Mouse (Mus musculus) induced T-regulatory cell, adult 2 months (primary cell): ENCODE measurements around the gene Cfap70.
A peak's percentile ranks its signal among the peaks of the same experiment; 100 is the strongest.

Experiments
- DNase-seq: peaks from one replicate; pipeline ENCODE4 v3.0.0-alpha.2; 2012; ENCODE audit warnings: low read depth

The Cfap70 gene

DNA sequence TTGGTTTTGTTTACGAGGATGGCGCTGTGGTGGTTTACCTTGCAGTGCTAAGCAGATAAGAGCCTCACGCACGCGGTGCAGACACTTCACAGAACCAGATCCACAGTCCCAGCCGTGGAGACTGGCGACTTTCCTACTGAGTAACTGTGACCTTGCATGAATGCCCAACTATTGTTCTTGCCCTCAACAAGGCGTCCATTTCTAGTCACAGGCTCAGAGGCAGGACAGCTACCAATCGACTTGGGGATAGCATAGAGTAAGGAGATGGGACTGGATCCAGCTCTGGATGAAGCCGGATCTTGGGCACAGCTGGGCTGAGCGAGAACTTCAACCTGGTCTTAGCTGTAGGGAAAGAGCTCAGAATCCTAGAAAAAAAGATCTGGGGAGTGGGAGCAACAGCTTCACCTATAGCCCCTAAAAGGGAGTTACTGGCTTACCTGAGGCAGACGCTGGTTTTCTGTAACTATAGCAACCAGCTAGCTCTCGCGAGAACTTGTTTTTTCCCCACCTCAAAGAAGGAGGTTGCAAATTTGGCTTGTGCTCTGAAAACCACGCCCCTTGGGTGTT, at the start of gene Cfap70:
Cfap70 (minus strand) TSS at position 462 of the 567 bp plus-strand sequence.
- DNase-seq = peak; percentile 73

DNA sequence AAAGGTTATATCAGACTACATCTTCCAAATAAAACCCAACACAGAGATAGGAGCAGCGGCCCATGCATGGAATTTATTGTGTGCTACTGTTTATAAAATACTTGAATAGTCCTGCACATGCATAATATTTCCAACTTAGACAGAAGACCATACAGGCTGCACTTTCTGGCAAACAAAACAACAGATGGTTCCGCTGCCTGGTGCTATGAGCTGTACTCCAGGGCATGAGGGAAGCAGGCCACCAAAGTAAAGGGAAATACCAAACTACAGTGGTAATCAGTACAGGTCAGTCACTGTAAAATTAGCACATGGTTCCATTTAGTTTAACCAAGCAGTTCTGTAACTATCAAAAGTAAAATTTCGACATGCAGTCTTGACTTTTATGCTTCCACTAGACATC, 48.0 kb upstream of the Cfap70 start:
- no peak for DNase-seq

DNA sequence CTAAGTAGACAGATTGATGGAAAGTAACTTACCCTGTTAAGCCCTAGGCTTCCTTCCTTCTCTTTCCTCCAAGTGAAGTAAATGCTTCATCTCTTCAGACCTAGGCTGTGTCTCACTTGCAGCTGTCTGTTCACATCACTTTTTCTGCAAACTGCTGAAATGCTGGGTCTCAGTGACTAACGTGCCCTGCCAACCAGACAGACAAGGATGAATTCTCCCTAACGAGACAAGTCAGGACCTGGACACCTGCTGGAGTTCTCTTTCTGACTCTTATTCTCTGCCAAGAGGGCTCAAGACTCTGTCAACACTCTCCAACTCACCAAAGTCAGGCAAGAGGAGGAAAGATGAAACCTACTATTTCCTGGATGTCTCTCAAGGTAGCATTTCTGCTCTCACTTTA, 44.6 kb upstream of the Cfap70 start, which contains the start of gene Mss51:
Mss51 (minus strand) TSS at position 299 of the 400 bp plus-strand sequence.
- DNase-seq = no peak

- no peak for DNase-seq
Observed at GRCm38 (mm10) chr14:20486031-20486430, 34.0 kb upstream of the Cfap70 start.

- no peak for DNase-seq
Observed at GRCm38 (mm10) chr14:20482051-20482751, 30.2 kb upstream of the Cfap70 start.

GRCm38 (mm10) chr14:20481211-20481610, 29.2 kb upstream of the Cfap70 start:
- DNase-seq = peak; percentile 47

- no peak for DNase-seq
Observed at GRCm38 (mm10) chr14:20480195-20480579, 28.2 kb upstream of the Cfap70 start.

DNA sequence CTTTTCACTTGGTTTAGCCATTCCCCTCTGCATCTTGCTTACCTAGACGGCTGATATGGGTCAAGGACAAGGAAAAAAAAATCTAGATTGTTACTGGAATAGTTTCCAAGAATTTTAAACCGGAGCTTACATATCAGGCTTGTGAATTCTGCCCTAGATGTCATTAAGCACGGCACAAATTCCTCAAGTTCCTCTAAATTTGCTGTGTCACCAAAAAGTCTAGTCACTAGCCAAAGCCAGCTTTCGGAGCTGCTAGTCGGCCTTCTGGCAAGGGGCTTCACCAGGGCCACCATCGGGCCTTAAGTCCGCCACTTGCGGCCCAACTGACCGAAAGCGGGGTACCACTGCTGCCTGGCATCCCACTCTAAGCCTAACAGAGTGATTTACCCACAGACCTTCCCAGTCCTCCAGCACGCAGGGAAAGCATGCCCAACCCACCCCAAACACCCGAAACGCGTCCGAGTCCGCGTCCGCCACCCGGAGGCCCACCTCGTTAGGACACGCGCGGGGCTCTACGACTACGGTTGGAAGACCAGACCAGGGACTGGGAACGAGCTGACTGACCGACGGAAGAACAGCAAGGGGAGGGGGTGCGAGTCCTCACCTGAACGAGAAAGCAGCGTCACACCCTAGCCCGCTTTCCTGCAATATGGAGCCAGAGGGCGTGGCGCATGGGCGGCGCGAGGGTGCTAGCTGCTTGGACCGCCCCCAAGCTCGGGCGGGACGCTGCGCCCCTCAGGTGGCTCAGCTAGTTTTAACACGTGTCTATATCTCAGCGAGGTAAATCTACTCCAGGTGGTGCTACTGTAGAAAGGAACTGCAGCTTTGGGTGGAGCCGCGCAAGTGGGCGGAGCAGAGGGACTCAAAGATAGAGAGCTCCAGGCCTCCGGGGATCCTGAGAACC, 27.5 kb upstream of the Cfap70 start, which contains the start of gene Anxa7:
Anxa7 (minus strand) TSS at position 843 of the 904 bp plus-strand sequence.
- DNase-seq = peak; percentile 88

- peak; percentile 65 for DNase-seq
Observed at GRCm38 (mm10) chr14:20478801-20479200, 26.8 kb upstream of the Cfap70 start.

DNA sequence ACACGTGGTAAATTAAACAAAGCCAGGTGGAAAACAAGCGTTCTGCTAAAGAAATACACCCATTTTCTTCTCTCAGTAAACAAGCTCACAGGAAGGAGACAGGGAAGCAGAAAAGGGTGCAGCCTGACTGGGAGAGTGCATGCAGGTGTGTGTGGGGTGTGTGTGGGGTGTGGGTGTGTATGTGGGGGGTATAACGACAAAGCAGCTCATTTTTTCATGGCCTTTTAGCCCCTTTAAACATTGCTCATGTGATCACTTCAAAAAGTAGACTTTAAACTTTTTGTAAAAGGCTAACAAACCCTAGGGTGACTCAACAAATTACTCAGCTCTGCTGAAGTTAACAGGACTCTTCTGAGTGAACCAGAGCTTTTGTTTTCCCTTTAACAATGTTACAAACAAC, 26.4 kb upstream of the Cfap70 start:
- DNase-seq = no peak

- no peak for DNase-seq
Observed at GRCm38 (mm10) chr14:20477261-20478025, 25.4 kb upstream of the Cfap70 start.

GRCm38 (mm10) chr14:20460216-20460615, 8.2 kb upstream of the Cfap70 start:
- no peak for DNase-seq

DNA sequence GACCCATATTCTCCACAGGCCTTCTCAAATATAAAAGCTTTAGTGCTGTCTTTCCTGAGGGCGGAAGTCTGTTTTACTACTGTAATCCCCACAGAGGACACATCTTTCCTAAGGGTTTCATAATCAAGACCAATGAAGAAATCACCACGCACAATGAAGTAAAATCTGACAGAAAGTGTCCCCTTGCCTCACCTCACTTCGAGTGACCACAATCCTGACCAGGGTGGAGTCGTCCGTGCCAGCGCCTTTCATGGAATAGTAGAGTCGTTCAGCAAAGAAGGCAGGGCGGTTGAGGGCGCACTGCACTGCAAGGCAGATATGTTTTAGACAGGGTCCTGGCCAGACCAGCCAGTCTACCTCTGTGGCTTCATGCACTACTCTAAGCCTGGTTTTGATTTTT, 6.4 kb upstream of the Cfap70 start:
- DNase-seq = no peak

- no peak for DNase-seq
Observed at GRCm38 (mm10) chr14:20452929-20453328, 903 bp upstream of the Cfap70 start.

- peak; percentile 8 for DNase-seq
Observed at GRCm38 (mm10) chr14:20451302-20451701, 724 bp downstream of the Cfap70 start.

- DNase-seq = no peak
Observed at GRCm38 (mm10) chr14:20447209-20447608, 4.8 kb downstream of the Cfap70 start.

DNA sequence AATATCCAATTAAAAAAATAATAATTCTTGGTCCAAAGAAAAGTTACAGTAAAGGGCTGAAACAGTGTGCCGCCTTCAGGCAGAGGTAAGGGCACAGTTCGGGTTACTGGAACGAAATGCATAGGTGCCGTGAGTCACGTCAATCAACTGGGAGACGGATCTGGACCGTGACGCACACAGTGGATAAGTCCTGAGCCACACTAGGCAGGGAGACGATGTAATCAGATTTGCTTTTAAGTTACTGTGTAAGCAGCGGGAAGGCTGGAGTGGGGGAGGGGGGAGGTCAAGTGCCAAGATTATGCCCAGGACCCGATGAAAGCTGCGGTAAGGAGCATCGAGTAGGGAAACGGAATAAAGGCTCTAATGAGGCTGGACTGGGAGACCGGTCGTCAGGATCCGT, 9.8 kb downstream of the Cfap70 start:
- no peak for DNase-seq

DNA sequence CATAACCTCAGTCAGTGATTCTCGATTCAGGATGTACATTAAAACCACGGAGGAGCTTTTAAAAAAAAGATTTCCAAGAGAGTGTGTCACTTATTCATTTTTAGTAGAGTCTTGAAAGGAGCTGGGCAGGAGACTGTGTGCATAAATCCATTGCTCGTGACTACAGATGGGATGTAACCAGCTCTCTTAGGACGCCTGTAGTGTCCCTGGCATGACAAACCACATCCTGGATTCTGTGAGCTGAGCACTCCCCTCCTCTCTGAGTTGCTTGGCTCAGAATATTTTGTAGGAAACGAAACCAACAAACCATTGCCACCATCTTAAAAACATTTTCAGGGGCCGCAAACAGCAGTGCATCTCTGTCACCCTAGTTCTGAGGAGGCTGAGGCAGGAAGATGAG, 15.1 kb downstream of the Cfap70 start:
- no peak for DNase-seq

DNA sequence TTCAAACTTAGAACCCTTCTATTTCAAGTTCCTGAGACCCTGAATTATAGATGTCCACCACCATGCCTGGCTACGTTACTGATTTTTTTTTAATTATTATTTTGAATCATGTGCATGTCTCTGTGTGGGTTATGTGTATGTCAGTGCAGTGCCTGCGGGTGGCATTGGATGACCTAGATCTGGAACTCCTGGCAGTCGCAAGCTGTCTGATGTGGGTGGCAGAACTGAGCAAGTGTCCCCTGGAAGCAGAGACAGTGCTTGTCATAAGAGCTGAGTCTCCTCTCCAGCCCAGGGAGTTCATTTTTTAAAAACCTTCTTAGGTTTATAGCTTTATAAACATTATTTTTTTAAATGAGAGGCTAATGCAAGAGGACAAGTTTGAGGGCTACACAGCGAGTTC, 19.6 kb downstream of the Cfap70 start:
- no peak for DNase-seq

DNA sequence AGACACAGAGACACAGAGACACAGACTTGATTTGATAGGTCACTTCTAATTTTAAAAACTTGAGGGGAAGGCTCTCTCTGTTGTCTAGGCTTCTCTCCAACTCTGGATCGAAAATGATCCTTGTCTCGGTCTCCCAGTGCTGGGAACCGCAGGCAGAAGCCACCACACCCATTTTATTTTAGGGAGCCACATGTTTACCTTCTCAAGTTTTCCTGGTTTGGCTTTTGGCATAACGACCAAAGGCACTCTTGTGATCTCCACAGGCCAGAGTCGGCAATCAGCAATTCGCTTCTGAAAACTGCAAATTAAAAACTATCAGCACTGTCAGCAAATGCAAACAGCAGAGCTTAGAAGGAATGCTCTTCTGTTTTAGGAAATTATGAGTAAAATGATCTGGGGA, 20.3 kb downstream of the Cfap70 start:
- no peak for DNase-seq

DNA sequence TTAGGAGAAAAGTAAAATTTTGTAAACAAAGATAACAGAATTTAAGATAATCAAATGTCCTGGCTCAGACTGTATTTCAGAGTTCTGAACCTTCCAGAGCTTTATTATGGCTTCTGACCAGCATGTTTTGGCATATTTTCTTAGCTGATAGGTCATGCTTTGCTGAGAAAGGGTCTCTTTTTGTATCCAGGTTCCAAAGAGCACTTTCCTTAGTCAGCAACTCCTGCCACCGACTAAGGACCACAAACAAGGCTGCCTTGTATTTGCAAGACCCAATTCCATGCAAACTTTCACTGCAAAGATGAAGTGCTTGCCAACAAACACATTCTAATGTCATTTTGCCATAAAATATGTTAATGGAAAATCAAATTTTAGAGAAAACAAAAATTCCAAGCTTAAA, 22.2 kb downstream of the Cfap70 start:
- no peak for DNase-seq

DNA sequence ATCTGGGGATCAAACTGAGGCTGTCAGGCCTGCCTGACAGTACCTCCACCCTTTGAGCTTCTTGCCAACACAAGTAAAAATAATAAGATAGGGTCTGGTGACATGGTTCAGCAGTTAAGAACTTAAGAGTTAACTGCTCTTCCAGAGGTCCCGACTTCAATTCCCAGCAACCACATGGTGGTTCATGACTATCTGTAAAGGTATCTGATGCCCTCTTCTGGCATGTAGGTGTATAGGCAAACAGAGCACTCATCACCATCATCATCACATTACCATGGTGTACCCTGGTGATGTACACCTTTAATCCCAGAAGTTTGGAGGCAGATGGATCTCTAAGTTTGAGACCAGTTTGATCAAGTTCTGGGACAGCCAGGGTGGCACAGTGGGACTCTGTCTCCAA, 23.4 kb downstream of the Cfap70 start:
- peak; percentile 11 for DNase-seq
